Mouse (Mus musculus): ENCODE results near the gene Opcml. TPM values are rescaled to one million over a fixed set of nuclear protein-coding genes. Genes with fewer than 3 reads are reported as not detected.

Opcml gene
- polyA plus RNA-seq, 1 experiment, result 0.11 TPM

- no peak for DNase-seq (ENCODE audit: low read depth, low spot score)
- WGBS, result 73% methylated on average over 3 of the region's 3 CpGs
Measured at GRCm38 (mm10) chr9:28281571-28281970, 491.0 kb downstream of the Opcml start.

- 53% methylated on average over 3 of the region's 3 CpGs for WGBS
- DNase-seq (ENCODE audit: low read depth, low spot score), result no peak
Measured at GRCm38 (mm10) chr9:28285016-28285415, 494.4 kb downstream of the Opcml start.

- no peak for DNase-seq (ENCODE audit: low read depth, low spot score)
- 68% methylated on average over 7 of the region's 7 CpGs for WGBS
Measured at GRCm38 (mm10) chr9:28286384-28286783, 495.8 kb downstream of the Opcml start.

- DNase-seq (ENCODE audit: low read depth, low spot score), result no peak
- WGBS, result 26% methylated on average over 2 of the region's 2 CpGs
Measured at GRCm38 (mm10) chr9:28287485-28287884, 496.9 kb downstream of the Opcml start.

- no peak for DNase-seq (ENCODE audit: low read depth, low spot score)
- WGBS, result 12% methylated on average over 1 of the region's 1 CpGs
Measured at GRCm38 (mm10) chr9:28289696-28290330, 499.2 kb downstream of the Opcml start.

- 68% methylated on average over 8 of the region's 8 CpGs for whole genome bisulfite sequencing
- no peak for DNase-seq (ENCODE audit: low read depth, low spot score)
Measured at GRCm38 (mm10) chr9:28303659-28304058, 513.1 kb downstream of the Opcml start.

GRCm38 (mm10) chr9:28306364-28307121 lies 516.0 kb downstream of the Opcml start:
- WGBS, result 70% methylated on average over 11 of the region's 11 CpGs
- no peak for DNase-seq (ENCODE audit: low read depth, low spot score)

- no peak for DNase-seq (ENCODE audit: low read depth, low spot score)
Measured at GRCm38 (mm10) chr9:28307122-28307430, 516.5 kb downstream of the Opcml start.

GRCm38 (mm10) chr9:28307481-28308050 lies 517.0 kb downstream of the Opcml start:
- WGBS, result 83% methylated on average over 6 of the region's 6 CpGs
- no peak for DNase-seq (ENCODE audit: low read depth, low spot score)

- no peak for DNase-seq (ENCODE audit: low read depth, low spot score)
Measured at GRCm38 (mm10) chr9:28317881-28318280, 527.3 kb downstream of the Opcml start.

GRCm38 (mm10) chr9:28319021-28319755 lies 528.6 kb downstream of the Opcml start:
- no peak for DNase-seq (ENCODE audit: low read depth, low spot score)
- 72% methylated on average over 4 of the region's 4 CpGs for WGBS

- no peak for DNase-seq (ENCODE audit: low read depth, low spot score)
- 51% methylated on average over 1 of the region's 1 CpGs for WGBS
Measured at GRCm38 (mm10) chr9:28319802-28320201, 529.2 kb downstream of the Opcml start.

GRCm38 (mm10) chr9:28327985-28328384 lies 537.4 kb downstream of the Opcml start:
- WGBS, result 52% methylated on average over 4 of the region's 4 CpGs
- no peak for DNase-seq (ENCODE audit: low read depth, low spot score)

- no peak for DNase-seq (ENCODE audit: low read depth, low spot score)
- WGBS, result 91% methylated on average over 2 of the region's 2 CpGs
Measured at GRCm38 (mm10) chr9:28328434-28328833, 537.9 kb downstream of the Opcml start.

- no peak for DNase-seq (ENCODE audit: low read depth, low spot score)
Measured at GRCm38 (mm10) chr9:28329477-28329876, 538.9 kb downstream of the Opcml start.

- 17% methylated on average over 10 of the region's 10 CpGs for WGBS
- DNase-seq (ENCODE audit: low read depth, low spot score), result no peak
Measured at GRCm38 (mm10) chr9:28336511-28337208, 546.1 kb downstream of the Opcml start.

- DNase-seq (ENCODE audit: low read depth, low spot score), result no peak
Measured at GRCm38 (mm10) chr9:28337837-28338236, 547.3 kb downstream of the Opcml start.

GRCm38 (mm10) chr9:28354978-28355377 lies 564.4 kb downstream of the Opcml start:
- DNase-seq (ENCODE audit: low read depth, low spot score), result no peak

More at GRCm38 (mm10) chr9:28337837-28338236, 547.3 kb downstream of the Opcml start:
- 61% methylated on average over 2 of the region's 2 CpGs for WGBS

GRCm38 (mm10) chr9:28357946-28358345 lies 567.4 kb downstream of the Opcml start:
- WGBS, result 68% methylated on average over 3 of the region's 3 CpGs
- no peak for DNase-seq (ENCODE audit: low read depth, low spot score)

- no peak for DNase-seq (ENCODE audit: low read depth, low spot score)
- 73% methylated on average over 2 of the region's 2 CpGs for WGBS
Measured at GRCm38 (mm10) chr9:28360691-28361090, 570.1 kb downstream of the Opcml start.

Data from large intestine, adult 2 months (tissue).